Mouse (Mus musculus): ENCODE measurements around the gene Elmo3.

Elmo3 gene

DNA sequence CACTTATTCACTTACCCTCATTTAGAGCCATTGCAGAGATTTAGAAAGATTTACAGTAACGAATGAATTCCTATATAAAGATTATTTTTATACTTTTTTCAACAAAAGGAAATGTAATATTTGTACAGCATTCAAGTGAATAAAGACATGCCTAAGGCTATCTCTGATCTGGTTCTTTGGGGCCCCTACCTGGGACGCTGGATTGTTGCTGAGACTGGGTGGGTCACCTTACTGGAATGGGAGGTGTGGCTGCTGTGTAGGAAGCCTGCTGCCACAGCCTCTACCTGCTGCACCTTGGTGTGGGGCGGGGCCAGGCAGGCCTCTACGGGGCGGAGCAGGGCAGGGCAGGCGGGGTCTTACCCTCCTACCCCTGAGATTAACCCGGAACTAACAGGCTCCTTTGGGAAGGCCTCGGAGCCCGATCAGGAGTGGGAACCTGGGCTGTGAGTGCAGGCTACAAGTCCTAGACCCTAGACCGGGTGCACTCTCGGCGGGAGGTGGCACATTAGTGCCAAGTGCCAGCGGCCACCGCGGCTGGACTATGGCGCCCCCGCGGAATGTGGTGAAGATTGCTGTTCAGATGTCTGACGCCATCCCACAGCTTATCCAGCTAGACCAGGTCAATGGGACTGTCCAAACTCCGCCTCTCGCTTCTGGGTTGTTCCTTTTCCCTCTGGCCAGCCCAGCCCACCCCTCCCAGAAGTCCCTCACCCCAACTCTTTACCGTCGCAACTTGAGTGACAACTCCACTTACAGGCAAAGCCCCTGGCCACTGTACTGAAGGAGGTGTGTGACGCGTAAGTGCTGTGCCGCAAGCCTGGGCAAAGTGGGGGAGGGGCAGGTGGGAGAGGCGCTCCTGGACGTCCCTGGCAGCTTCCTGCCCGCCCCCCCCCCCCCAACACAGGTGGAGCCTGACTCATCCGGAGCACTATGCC, at the start of gene Elmo3:
TSS of gene Elmo3 (plus strand) at position 391 of the 935 bp plus-strand sequence.
- in situ Hi-C loops (cut with MboI, MseI): no loop called here

DNA sequence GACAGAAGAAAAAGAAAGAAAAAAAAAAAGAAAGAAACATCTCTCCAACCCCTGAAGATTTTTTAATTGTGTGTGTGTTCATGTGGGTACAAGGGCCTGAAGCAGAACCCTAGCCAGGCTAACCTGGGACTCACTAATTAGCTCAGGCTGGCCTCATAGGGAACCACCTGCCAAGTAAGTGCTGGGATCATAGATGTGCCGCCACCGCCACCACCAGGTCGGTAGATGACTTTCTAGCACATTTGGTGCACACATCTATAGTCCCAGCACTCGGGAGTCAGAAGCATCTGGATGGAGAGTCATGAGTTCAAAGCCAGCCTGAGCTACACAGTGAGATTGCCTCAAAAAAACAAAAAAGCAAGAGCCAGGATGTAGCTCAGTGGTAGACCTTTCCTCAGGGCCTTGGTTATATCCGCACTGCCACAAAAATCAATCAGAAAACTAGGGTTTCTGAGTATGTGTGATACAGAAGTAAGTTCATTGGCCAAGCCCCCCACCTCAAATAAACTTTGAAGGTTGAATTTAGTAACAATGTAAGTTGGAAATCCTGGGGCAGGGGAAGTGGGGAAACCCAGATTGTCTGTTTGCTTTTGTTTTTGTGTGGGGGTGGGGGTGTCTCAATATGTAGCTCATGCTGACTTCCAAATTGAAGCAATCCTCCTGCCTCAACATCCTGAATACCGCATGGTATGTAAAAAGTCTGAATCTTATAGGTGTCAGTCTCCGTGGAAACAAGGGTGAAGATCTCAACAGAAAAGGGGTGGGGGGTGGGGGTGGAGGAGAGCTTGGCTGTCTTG, 47.9 kb upstream of the Elmo3 start:
- in situ Hi-C loops (cut with MboI, MseI): loop anchor here (5.0 to 10.0 kb wide), 3 partner anchors 133 to 1013 kb away; partner anchors contain the start of genes Cdh16 (in 1 of the 2) and Tk2 (in 1 of the 2)

DNA sequence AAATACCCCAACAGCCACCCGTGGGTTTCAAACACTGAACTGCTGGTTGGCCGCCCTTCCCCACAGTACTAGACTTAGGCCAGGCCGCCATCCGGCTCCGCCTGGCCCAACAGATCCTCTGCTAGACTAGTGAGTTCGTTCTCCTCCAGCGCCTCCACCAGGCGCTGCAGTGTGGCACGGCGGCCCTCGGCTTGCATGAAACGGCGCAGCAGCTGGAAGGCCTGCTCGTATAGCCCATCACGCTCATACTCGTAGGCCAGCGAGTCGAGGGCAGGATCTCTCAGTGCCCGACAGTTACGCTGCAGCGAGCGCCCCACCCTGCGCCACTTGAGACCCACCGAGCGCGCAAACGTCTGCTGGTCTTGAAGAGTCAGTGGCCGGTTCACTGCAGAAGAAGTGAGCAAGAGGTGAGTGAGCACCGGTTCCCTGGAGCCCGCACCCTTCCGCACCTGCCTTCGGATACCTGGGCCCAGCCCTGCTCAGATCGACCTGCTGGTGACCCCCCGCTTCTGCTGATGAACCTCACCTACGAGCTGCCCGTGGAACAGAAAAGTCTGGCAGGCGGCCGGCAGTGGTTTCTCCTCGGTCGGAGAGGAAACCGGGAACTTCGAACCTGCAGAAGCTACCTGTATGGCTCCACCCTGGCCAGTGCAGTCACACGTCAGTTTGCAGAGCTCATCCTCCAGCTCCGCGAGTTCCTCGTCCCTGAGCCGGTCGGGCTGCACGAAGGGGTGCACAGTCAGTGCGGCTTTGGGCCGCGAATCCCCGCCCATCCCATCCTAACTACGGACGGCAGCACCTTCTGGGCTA, 46.3 kb upstream of the Elmo3 start:
- in situ Hi-C loops (cut with MboI, MseI): loop anchor here (5.0 to 10.0 kb wide), 3 partner anchors 134 to 1014 kb away; partner anchors contain the start of genes Cdh16 (in 1 of the 2) and Tk2 (in 1 of the 2)

DNA sequence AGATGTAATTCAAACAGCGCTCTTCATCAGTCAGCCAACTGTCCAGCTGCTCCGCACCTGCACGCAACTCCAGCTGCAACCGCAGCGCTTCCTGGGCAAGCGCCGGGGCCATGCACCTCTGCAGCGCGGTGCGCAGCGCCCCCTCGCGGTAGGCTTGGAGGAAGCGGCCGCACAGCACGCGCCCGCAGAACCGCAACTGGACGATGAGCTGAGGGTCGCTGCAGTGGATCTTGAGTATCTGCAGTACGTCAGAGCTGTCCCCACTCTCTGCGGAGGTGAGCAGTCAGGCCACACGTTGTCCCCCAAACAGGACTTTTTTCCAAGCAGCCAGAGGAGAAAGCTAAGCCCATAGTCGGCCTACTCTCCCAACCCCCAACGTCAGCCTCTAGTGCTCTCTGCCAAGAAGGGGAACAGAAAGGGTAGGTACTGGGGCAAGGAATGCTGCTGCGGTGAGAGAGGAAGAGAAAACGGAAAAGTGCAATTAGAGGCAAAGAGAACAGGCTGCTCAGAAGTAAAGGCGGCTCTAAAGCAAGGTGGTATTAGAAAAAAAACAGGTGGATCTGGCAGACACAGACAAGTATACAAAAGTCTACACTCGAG, 45.6 kb upstream of the Elmo3 start:
- in situ Hi-C loops (cut with MboI, MseI): loop anchor here (5.0 to 10.0 kb wide), 3 partner anchors 135 to 1015 kb away; partner anchors contain the start of genes Cdh16 (in 1 of the 2) and Tk2 (in 1 of the 2)

DNA sequence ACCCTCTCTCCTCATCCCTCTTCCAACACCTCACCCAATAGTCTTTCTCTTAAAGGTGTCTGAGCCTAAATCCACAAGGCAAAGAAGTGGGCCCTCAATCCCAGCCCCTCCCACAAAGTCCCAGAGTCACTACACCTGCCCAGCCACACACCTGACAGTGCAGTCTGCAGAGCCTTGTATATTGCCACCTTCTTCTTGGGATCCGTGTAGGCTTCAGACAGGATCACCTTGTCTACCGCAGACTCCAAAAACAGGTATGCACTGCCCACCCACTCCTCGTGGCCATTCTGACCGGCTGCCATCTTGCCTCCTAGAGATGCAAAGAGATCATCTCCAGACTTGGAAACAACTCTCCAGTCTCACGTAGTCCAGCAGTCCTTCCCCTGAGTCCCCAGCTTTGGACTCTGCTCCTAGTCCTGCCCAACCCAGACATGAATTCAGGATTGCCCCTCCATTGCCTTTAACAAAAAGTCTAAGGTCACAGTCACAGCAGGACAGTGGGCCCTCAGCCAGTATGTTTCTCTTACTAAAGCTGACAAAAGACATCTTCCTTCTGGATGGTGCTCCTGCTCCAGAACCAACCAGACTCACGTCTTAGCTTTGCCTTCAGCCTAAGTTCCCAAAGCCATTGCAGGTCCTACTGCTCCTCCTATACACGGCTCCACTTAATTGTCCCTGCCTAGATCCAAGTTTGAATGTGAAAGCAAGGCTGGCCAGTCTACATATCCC, 44.9 kb upstream of the Elmo3 start:
- in situ Hi-C loops (cut with MboI, MseI): no loop called here

DNA sequence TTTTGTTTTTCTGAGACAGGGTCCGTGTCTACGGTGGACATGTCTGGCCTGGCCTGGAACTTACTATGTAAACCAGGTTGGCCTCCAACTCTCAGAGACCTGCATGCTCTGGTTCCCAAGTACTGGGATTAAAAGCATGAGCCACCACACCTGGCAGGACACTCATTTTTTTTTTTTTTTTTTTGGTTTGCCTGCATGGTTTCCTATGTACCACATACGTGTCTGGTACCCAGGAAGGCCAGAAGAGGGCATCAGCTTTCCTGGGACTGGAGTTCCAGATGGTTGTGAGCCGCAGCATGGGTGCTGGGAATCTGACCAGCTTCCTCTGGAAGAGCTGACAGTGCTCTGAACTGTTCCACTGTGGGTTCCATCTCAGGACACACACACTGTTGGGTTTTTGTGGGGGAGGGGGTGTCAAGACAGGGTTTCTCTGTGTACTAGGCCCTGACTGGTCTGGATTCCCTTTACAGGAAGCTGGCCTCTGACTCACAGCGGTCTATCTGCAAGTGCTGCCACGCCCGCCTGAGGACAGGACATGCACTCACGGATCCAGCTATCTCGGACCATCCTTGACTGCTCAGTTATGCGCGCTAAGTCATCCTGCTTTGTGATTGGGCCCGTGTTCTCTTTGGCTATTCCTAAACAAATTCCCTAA, 43.9 kb upstream of the Elmo3 start:
- in situ Hi-C loops (cut with MboI, MseI): no loop called here

DNA sequence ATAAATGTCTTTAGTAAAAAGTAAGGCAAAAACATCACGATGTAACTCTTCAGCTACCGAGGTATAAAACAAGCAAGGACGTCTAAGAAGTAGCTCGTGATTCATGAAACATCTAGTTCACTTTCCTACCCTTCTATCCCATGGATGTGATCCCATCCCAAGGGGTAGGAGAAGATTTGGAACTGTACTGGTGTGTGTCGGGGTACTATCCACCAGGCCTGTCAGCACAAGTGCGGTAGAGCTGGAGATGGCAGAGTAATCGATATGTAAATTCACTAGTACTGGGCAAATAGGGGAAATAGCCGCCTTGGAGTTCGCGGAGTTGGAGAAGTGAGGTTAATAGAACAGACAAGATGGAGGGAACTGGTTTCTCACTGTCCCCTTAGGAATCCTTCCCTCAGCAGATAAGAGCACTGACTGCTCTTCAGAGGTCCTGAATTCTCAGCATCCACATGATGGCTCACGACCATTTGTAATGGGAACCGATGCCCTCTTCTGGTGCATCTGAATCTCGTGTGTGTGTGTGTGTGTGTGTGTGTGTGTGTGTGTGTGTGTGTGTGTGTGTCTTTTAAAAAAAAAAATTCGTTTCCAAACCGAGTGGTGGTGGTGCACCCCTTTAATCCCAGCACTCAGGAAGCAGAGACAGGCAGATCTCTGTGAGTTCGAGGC, 42.0 kb upstream of the Elmo3 start:
- in situ Hi-C loops (cut with MboI, MseI): no loop called here

DNA sequence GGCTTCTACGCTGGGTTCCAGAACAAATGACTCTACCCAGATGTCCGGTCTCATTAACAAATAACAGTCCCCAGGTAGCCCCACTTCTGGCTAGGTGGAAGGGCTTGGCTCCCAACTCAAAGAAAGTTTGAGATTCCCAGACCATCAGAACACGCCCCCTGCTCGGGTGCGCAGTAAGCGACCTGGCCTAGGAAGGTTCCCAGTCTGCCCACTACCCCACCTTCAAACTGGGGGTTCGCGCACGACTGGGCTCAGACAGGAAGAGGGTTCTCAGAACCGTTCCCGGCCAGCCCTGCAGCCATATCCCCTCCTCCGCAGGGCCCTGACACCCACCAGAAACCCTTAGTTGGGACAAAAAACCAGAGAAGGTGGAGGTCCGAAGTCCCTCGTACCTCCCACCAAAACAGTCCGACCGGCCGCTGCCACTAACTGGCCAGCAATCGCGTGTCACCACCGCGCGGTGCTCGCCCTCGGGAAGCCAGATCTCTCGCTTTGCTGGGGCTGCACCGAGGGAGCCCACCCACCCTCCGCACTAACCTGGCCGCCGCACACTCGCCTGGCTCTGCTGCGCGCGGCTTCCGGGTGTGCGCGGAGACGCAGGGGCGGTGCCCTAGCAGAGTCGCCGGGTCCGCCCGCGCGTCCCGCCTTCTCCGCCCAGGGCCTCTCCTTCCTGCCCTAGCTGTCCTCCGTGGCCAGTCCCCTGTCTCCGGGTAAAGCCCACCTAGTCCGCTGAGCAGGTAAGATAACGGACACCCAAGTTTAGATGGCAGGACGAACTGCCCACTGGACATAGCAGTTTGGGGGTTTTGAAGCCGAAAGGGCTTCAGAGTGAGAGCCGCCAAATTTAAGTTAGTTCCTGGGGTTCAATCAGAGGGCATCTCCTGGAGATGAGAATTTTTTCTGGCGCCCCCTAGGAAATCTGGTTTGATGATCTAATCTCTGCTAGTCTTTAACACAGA, 41.1 kb upstream of the Elmo3 start, which contains the start of the genes Tradd and Fbxl8:
TSS of gene Tradd (minus strand) at position 586 of the 959 bp plus-strand sequence.
TSS of gene Fbxl8 (plus strand) at position 625 of the 959 bp plus-strand sequence.
- in situ Hi-C loops (cut with MboI, MseI): no loop called here

DNA sequence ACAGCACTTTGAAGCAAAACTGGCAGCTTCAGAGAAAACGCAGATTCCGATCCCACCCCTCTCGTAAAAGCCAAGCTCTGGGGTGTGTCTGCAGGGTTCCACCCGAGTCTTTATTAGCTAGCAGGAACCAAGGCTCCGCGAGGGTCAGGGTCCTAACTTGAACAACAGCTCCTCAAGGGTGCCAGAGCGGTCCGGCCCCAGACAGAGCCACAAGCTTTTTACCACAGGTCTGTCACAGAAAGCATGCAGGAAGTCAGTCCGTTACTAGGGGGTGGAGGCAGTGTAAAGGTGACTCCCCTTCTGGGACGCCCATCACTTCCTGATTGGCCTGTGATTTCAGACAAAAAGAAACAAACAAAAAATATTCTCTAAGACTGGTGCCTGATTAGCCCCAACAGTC, 40.3 kb upstream of the Elmo3 start:
- in situ Hi-C loops (cut with MboI, MseI): no loop called here

DNA sequence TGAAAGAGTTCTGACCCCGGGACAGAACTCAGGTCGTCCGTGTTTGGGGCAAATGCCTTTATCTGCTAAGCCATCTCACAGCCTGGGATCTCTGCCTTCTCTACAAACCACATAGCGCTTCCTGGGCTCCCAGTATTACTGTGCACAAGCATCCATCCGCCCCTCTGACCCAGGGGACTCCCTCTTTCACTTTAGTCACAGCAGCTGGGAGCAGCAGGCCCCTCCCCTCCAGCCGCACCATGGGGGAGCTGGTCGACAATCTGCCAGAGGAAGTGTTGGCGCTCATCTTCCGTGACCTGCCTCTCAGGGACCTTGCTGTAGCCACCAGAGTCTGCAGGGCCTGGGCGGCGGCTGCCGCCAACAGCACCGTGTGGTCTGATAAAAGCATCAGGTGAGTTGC, 38.6 kb upstream of the Elmo3 start:
- in situ Hi-C loops (cut with MboI, MseI): no loop called here

DNA sequence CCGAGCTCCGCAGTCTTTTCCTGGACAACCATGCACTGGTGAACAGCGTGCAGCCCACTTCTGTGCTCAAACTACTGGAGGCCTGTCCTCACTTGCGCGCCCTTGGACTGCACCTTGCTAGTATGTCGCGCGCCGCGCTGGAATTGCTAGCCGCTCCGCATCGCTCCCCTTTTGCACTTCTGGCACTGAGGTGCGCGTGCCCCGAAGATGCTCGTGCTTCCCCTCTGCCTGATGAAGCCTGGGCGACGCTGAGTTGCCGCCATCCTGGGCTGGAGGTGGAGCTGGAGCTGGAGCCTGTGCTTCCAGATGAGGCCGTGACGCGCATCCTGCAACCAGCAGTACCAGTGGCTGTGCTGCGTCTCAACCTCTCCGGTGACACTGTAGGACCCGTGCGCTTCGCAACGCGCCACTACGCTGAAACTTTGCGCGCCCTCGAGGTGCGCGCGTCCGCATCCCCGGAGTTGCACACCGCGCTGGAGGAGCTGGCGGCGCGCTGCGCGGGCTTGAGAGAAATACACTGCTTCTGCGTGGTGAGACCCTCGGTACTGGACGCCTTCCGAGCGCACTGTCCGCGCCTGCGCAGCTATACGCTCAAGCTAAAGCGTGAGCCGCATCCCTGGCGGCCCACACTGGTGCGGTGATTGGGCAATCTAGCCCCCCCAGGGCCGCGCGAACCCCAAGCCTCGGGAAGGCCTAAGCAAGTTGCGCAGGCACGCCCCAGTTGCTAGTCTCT, 36.9 kb upstream of the Elmo3 start:
- in situ Hi-C loops (cut with MboI, MseI): no loop called here

DNA sequence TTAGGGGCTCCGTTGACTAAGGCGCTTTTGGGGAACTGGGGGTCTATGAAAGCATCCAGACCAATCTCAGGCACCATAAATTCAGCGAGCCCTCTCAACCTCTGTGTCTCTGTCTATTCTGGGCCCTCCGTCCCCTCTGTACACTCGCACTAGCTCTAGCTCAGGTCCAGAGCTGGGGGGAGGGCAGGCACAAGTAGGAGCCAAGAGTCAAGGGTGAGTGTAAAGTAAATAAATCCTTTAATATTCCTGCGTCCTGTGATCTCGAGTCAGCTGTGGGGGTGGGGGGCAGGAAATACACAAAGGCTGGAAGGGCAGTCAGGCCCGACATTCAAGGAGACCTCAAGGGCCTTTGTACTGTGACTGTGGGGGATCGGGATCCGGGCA, 36.3 kb upstream of the Elmo3 start:
- in situ Hi-C loops (cut with MboI, MseI): no loop called here

DNA sequence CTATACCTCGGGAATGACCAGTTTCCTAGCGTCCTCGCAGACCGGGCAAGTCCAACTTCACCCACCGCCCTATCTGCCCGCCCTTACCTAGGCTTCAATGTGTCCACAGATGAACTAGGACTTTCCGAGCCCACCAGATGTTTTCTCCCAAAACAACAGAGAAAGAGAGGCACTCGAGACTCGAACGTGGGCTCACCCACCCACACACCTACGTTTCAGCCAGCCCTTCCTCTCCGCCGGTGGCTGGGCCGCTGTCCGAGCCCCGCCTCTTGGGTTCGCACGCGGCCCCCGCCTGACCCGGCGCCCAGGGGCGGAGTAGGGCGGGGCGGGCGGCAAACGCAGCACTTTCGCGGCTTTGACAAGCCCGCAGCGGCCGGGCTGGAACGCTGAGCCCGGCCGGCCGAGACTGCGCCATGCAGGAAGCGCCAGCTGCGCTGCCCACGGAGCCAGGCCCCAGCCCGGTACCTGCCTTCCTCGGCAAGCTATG, 35.9 kb upstream of the Elmo3 start, which contains the start of gene Hsf4:
TSS of gene Hsf4 (plus strand) at position 341 of the 487 bp plus-strand sequence.
- in situ Hi-C loops (cut with MboI, MseI): no loop called here

DNA sequence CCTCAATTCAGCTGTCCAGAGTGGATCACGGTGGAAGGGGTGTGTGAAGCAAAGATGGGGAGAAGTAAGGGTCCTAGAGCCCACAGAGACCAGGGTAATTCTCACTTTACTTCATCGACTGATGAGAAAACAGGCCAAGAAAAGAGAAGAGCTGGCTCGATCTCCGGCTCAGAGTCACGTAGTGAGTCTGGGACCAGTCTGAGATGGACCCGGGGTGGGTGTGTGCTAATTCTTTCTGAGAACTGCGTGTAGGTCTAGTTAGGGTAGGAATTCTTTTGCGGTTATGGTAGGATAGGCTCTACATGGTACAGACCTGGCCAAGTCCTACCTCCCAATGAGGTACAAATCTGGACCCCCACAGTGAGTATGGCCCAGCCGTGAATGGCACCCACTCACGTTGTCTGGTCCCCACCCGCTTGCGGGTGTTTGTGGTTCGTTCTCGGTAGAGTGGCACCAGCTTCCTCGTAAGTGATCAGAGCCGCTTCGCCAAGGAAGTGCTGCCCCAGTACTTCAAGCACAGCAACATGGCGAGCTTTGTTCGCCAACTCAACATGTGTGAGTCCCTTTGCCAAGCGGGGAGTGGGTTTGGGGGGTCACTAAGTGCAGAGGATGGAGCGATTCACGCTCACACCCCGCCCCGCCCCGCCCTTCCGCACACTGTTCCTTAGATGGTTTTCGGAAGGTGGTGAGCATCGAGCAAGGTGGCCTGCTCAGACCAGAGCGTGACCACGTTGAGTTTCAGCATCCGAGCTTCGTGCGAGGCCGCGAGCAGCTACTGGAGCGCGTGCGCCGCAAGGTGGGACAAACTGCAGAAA, 35.1 kb upstream of the Elmo3 start:
- in situ Hi-C loops (cut with MboI, MseI): loop anchor here in 1 of 2 experiments (5.0 kb wide), 1 partner anchor 638 kb away; the partner anchor contains the start of gene Rrad

DNA sequence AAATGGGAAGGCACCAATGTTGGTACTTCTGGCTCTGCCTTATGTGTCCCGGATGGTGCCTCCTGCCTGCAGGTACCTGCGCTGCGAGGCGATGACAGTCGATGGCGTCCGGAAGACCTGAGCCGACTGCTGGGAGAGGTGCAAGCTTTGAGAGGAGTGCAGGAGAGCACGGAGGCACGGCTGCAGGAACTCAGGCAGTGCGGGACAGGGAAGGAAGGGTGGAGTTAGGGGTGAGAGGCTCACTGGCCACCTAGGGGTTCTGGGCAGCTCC, 34.5 kb upstream of the Elmo3 start:
- in situ Hi-C loops (cut with MboI, MseI): loop anchor here in 1 of 2 experiments (5.0 kb wide), 1 partner anchor 639 kb away; the partner anchor contains the start of gene Rrad

DNA sequence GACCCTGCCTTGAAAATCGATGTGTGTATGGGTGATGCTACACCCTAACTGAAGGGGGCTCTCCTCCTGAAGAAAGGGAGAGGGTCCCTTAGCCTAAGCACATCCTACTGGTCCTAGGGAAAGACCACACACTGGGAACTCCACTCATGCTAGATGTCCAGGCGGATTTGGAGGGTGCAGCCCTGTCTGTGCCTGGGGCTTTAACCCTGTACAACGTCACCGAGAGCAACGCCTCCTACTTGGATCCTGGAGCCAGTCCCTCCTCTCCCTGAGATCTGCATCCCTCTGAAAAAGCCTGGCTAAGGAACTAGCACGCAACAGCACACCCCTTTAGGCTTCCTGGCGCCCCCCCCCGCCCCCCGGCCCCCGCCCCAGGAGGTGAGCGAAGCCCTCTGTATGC, 30.0 kb upstream of the Elmo3 start:
- in situ Hi-C loops (cut with MboI, MseI): no loop called here
